Mouse (Mus musculus) fibroblast of lung, adult 2 months (primary cell): ENCODE data around the gene Hsf2bp.

ENCODE experiments used
- DNase-seq: peaks from one replicate; pipeline ENCODE4 v3.0.0-alpha.2; 2011; ENCODE audit warnings: low read depth

Hsf2bp gene

DNA sequence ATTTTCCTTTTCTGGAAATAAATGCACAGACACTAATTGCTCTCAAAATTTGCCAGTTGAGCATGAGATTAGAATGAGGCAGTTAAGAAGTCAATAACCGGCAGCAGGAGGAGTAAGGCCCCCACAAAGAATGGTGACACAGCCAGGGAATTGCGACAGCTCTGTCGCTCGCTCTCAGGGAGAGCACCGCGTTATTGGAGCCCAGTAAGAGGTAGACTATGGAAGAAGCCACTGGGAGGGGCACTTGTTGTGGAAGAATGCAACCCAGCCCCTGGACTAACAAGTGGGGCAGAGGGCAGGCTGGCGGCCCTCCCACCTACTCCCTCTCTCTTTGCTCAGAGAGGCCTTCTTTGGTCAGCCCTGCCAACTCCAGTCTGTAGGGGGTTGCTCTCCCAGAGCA is 4.5 kb downstream of the Hsf2bp start:
- no peak for DNase-seq

GRCm38 (mm10) chr17:32028301-32028700 is 7.8 kb downstream of the Hsf2bp start:
- DNase-seq = no peak

DNA sequence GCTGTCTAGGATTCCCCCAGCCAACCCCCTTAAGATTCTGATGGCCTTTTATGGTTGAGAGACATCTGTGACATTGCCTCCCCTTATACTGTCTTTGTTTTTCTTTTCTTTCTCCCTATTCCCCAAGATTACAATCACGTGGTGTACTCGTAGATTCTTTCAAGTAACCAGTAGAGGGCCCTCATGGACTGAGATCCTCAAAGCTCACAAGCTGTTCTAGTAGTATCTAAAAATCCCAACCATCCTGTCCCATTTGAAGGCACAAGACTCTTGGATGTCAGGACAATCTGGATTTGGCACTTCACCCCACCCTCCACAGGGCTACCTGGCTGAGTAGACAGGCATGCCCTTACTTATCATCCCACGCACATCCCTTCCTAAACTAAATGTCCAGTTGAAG is 8.5 kb downstream of the Hsf2bp start:
- no peak for DNase-seq

- DNase-seq = peak; percentile 43
Measured at GRCm38 (mm10) chr17:32025386-32025785, 10.8 kb downstream of the Hsf2bp start.

GRCm38 (mm10) chr17:32024671-32025073 is 11.5 kb downstream of the Hsf2bp start:
- no peak for DNase-seq

DNA sequence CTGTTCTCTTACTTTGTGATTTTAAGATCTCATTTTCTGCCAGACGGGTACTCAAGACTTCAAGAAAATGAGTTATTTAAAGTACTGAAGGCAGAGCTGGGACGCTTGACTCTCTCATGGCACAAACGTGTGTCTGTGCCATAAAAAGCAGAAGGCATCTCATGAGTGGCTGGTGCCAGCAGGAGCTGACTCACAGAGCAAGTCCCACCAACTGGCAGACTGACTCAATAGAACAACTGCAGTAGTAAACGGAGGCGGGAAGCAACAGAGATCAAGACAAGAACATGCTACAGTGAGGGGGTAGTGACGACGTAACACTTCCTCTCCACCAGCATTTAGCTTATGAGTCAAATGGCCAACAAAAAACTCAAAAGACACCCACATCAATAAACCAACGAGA is 13.1 kb downstream of the Hsf2bp start:
- DNase-seq = peak; percentile 74

GRCm38 (mm10) chr17:32022551-32022950 is 13.6 kb downstream of the Hsf2bp start:
- DNase-seq = no peak

- DNase-seq = no peak
Measured at GRCm38 (mm10) chr17:32021981-32022380, 14.2 kb downstream of the Hsf2bp start.

GRCm38 (mm10) chr17:32018127-32018894 is 17.8 kb downstream of the Hsf2bp start:
- DNase-seq = peak; percentile 50

- DNase-seq = no peak
Measured at GRCm38 (mm10) chr17:32016481-32016880, 19.7 kb downstream of the Hsf2bp start.

- DNase-seq = no peak
Measured at GRCm38 (mm10) chr17:32013659-32014058, 22.5 kb downstream of the Hsf2bp start.

- DNase-seq = no peak
Measured at GRCm38 (mm10) chr17:32012254-32012653, 23.9 kb downstream of the Hsf2bp start.

- DNase-seq = no peak
Measured at GRCm38 (mm10) chr17:32011694-32012093, 24.5 kb downstream of the Hsf2bp start.

DNA sequence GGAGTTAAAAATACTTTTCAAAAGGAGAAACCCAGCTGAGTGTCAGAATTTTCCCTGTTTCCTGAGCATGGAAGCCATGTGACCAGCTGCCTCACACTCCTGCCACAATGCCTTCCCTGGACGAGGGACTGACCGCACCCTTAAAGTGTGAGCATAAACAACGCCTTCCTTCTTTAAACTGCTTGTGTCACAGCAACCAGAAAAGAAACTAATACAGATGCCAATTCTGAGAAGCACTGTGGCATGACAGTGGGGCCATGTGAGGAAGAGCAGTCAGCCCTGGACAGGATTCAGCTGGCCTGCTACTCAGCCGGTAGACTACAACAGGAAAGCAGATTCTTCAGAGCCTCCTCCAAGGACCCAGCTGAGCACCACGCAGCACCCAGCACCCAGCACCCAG is 29.3 kb downstream of the Hsf2bp start:
- DNase-seq = no peak

- no peak for DNase-seq
Measured at GRCm38 (mm10) chr17:32003251-32003650, 32.9 kb downstream of the Hsf2bp start.

DNA sequence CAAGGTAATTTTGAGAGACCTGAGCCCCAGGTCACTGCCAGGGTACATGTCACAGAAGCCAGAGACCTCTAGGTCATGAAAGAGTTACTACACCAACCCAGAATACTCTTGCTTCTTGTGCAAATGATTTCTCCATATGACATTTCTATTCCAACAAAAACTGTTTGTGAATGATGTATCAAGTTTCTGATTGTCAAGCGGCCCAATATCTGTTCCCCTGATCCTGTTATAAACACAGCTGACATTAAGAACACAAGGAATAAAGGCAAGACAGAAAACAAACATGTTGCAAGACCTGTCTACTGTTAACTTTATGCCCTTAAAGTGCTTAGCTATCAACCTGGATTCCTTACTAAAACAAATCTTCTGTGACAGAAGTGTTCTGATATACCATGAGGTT is 37.8 kb downstream of the Hsf2bp start:
- no peak for DNase-seq

- DNase-seq = no peak
Measured at GRCm38 (mm10) chr17:31996331-31996730, 39.8 kb downstream of the Hsf2bp start.

- DNase-seq = no peak
Measured at GRCm38 (mm10) chr17:31995784-31996183, 40.4 kb downstream of the Hsf2bp start.

- no peak for DNase-seq
Measured at GRCm38 (mm10) chr17:31994132-31994531, 42.0 kb downstream of the Hsf2bp start.

DNA sequence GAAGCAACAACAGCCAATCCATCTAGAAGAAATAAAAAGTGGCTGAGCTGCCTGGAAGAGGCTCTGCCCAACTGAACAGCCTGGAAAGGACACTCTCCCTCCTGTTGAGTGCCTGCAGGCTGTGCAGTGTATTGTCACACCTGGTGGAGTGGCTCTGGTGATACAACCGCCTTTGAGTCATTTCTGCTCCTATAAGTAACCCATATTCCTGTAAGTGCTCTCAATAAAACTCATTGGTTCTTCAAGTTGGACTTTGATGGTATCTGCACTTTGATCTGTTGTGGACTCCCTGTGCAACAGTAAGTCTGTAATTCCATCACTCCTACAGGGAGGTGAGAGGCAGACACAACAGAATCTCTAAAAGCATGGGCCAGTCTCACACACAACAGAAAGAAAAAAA is 42.8 kb downstream of the Hsf2bp start:
- no peak for DNase-seq

DNA sequence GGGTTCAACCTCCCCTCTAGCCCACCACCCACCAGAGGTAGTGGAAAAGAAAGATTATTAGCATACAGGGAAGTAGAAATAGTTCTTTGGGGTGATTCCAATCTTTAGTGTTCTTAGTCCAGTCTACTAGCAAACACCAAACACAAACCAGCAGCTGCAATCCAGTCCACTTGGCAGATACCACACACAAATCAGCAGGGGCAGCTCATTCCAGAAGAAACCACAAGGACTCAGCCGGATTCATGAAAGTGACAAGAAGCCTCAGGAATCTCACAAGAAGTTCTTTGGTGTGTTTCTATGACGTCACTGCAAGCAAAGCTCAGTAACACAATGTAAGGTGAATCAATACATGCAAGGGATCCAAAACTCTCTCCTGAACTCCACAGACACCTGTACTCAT is 44.1 kb downstream of the Hsf2bp start:
- peak; percentile 56 for DNase-seq

- no peak for DNase-seq
Measured at GRCm38 (mm10) chr17:31989035-31989434, 47.1 kb downstream of the Hsf2bp start.

DNA sequence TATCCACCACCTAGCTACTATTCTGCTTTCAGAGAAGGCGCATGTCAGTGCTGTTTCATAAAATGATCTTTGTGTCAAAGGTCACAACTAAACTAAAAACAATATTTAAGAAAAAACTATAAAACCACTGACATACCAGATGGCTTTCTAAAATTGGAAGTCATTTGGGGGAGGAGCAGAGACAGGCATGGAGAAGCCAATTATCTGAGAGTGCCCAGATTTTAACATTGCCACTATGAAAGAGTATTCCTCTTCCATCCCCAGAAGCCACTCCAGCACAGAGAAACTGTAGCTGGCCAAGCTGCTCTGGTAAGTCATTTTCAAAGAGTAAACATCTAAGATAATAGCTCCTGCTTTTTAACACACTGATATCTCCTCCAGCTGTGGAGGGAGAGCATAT is 49.2 kb downstream of the Hsf2bp start:
- DNase-seq = no peak

GRCm38 (mm10) chr17:31983491-31983890 is 52.7 kb downstream of the Hsf2bp start:
- no peak for DNase-seq
